Mouse (Mus musculus): ENCODE results near the gene Ermap.
A peak's percentile ranks its signal among the peaks of the same experiment; 100 is the strongest.

GRCm38 (mm10) chr4:119204672-119205071, 14.9 kb upstream of the Ermap start:
- TF ChIP-seq CTCF (IDR thresholded peaks at IDR 0.05; ENCODE audit: extremely low read depth, insufficient read depth, low read length) (peak; percentile 94), POLR2A (IDR thresholded peaks at IDR 0.05; ENCODE audit: extremely low read depth, insufficient read depth, low read length) (no peak)

All from cortical plate, adult 2 months (tissue).